Mouse (Mus musculus): Measurements from ENCODE around the gene F5. TPM values are rescaled to one million over a fixed set of nuclear protein-coding genes. Genes with fewer than 3 reads are reported as not detected.
A peak's percentile ranks its signal among the peaks of the same experiment; 100 is the strongest.

F5 gene
- polyA plus RNA-seq, 1 experiment from 2014 or later, result 0.30 TPM

- WGBS, result 53% methylated on average over 1 of the region's 1 CpGs
- H3K9me3 ChIP-seq, result no peaks in the 10 kb centered on the region
- no peak overlapping the region for H3K9ac ChIP-seq
- no peaks in the 10 kb centered on the region for H3K27me3 ChIP-seq
- no peak overlapping the region for H3K27ac ChIP-seq
- H3K4me1 ChIP-seq, result no peaks in the 10 kb centered on the region
- H3K4me2 ChIP-seq, result no peak overlapping the region
- no peak overlapping the region for H3K4me3 ChIP-seq
- H3K36me3 ChIP-seq, result no peaks in the 10 kb centered on the region
- ATAC-seq (ENCODE audit: borderline replicate concordance, extremely low read depth, low FRiP score, low TSS enrichment), result no peak
These were observed 19.0 kb upstream of the F5 start for GRCm38 (mm10) chr1:164132609-164133008.

GRCm38 (mm10) chr1:164134101-164134500, 17.5 kb upstream of the F5 start:
- H3K36me3 ChIP-seq, result no peaks in the 10 kb centered on the region
- no peak overlapping the region for H3K4me2 ChIP-seq
- no peaks in the 10 kb centered on the region for H3K4me1 ChIP-seq
- no peak overlapping the region for H3K9ac ChIP-seq
- H3K9me3 ChIP-seq, result no peaks in the 10 kb centered on the region
- H3K27me3 ChIP-seq, result no peaks in the 10 kb centered on the region
- 20% methylated on average over 6 of the region's 6 CpGs for WGBS
- H3K27ac ChIP-seq, result no peak overlapping the region
- ATAC-seq (ENCODE audit: borderline replicate concordance, extremely low read depth, low FRiP score, low TSS enrichment), result no peak
- no peak overlapping the region for H3K4me3 ChIP-seq

GRCm38 (mm10) chr1:164135360-164135759, 16.3 kb upstream of the F5 start:
- Histone ChIP-seq H3K4me3 (no peak overlapping the region), H3K27me3 (no peaks in the 10 kb centered on the region; the same call in 1 of the 2 replicates), H3K4me1 (no peaks in the 10 kb centered on the region), H3K36me3 (no peaks in the 10 kb centered on the region), H3K9ac (no peak overlapping the region), H3K4me2 (no peak overlapping the region), H3K9me3 (no peaks in the 10 kb centered on the region), H3K27ac (no peak overlapping the region)
- 0 out of 2 replicates have a peak, but pooled peaks have one; percentile 51 for ATAC-seq (ENCODE audit: borderline replicate concordance, extremely low read depth, low FRiP score, low TSS enrichment)
- WGBS, result 21% methylated on average over 5 of the region's 5 CpGs

- WGBS, result 24% methylated on average over 11 of the region's 11 CpGs
- H3K9ac ChIP-seq, result no peak overlapping the region
- H3K4me3 ChIP-seq, result no peak overlapping the region
- ATAC-seq (ENCODE audit: borderline replicate concordance, extremely low read depth, low FRiP score, low TSS enrichment), result no peak
- no peak overlapping the region for H3K4me2 ChIP-seq
- H3K36me3 ChIP-seq, result no peaks in the 10 kb centered on the region
- no peaks in the 10 kb centered on the region for H3K4me1 ChIP-seq
- H3K27me3 ChIP-seq, result no peaks in the 10 kb centered on the region; the same call in 1 of the 2 replicates
- H3K27ac ChIP-seq, result no peak overlapping the region
- no peaks in the 10 kb centered on the region for H3K9me3 ChIP-seq
These were observed 15.7 kb upstream of the F5 start for GRCm38 (mm10) chr1:164135960-164136359.

GRCm38 (mm10) chr1:164136636-164137035, 15.0 kb upstream of the F5 start:
- Histone ChIP-seq H3K4me2 (no peak overlapping the region), H3K4me1 (no peaks in the 10 kb centered on the region), H3K9me3 (no peaks in the 10 kb centered on the region), H3K4me3 (no peak overlapping the region), H3K27me3 (no peaks in the 10 kb centered on the region; the same call in 1 of the 2 replicates), H3K27ac (no peak overlapping the region), H3K36me3 (no peaks in the 10 kb centered on the region), H3K9ac (no peak overlapping the region)
- no peak for ATAC-seq (ENCODE audit: borderline replicate concordance, extremely low read depth, low FRiP score, low TSS enrichment)
- 45% methylated on average over 6 of the region's 6 CpGs for WGBS

GRCm38 (mm10) chr1:164138365-164139130, 13.1 kb upstream of the F5 start:
- Histone ChIP-seq H3K4me2 (no peak overlapping the region), H3K4me1 (no peaks in the 10 kb centered on the region), H3K36me3 (no peaks in the 10 kb centered on the region), H3K27ac (no peak overlapping the region), H3K27me3 (no peaks in the 10 kb centered on the region; the same call in 1 of the 2 replicates), H3K9ac (no peak overlapping the region), H3K9me3 (no peaks in the 10 kb centered on the region), H3K4me3 (no peak overlapping the region)
- WGBS, result 8% methylated on average over 5 of the region's 5 CpGs
- peak; percentile 58; the same call in 1 of the 2 replicates for ATAC-seq (ENCODE audit: borderline replicate concordance, extremely low read depth, low FRiP score, low TSS enrichment)

GRCm38 (mm10) chr1:164139464-164139863, 12.2 kb upstream of the F5 start:
- 65% methylated on average over 4 of the region's 4 CpGs for WGBS
- Histone ChIP-seq H3K9me3 (no peaks in the 10 kb centered on the region), H3K4me3 (no peak overlapping the region), H3K4me1 (no peaks in the 10 kb centered on the region), H3K27ac (no peak overlapping the region), H3K27me3 (no peaks in the 10 kb centered on the region; the same call in 1 of the 2 replicates), H3K4me2 (no peak overlapping the region), H3K9ac (no peak overlapping the region), H3K36me3 (no peaks in the 10 kb centered on the region)
- no peak for ATAC-seq (ENCODE audit: borderline replicate concordance, extremely low read depth, low FRiP score, low TSS enrichment)

- no peaks in the 10 kb centered on the region for H3K27me3 ChIP-seq
- no peaks in the 10 kb centered on the region for H3K9me3 ChIP-seq
- H3K4me2 ChIP-seq, result no peak overlapping the region
- no peak overlapping the region for H3K4me3 ChIP-seq
- no peak for ATAC-seq (ENCODE audit: borderline replicate concordance, extremely low read depth, low FRiP score, low TSS enrichment)
- H3K27ac ChIP-seq, result no peak overlapping the region
- H3K4me1 ChIP-seq, result peaks cover 4% of the 10 kb centered on the region; the same call in 1 of the 2 replicates
- H3K36me3 ChIP-seq, result no peaks in the 10 kb centered on the region
- WGBS, result 94% methylated on average over 7 of the region's 7 CpGs
- no peak overlapping the region for H3K9ac ChIP-seq
These were observed 2.6 kb upstream of the F5 start for GRCm38 (mm10) chr1:164149083-164149482.

- Histone ChIP-seq H3K4me1 (peaks cover 4% of the 10 kb centered on the region; the same call in 1 of the 2 replicates), H3K27me3 (no peaks in the 10 kb centered on the region), H3K27ac (no peak overlapping the region), H3K9ac (no peak overlapping the region), H3K4me3 (no peak overlapping the region), H3K9me3 (no peaks in the 10 kb centered on the region), H3K36me3 (no peaks in the 10 kb centered on the region), H3K4me2 (no peak overlapping the region)
- no peak for ATAC-seq (ENCODE audit: borderline replicate concordance, extremely low read depth, low FRiP score, low TSS enrichment)
- 71% methylated on average over 5 of the region's 5 CpGs for WGBS
These were observed 1.2 kb downstream of the F5 start for GRCm38 (mm10) chr1:164152836-164153235.

GRCm38 (mm10) chr1:164154983-164155382, 3.3 kb downstream of the F5 start:
- Histone ChIP-seq H3K4me2 (no peak overlapping the region), H3K9ac (no peak overlapping the region), H3K27me3 (no peaks in the 10 kb centered on the region), H3K4me1 (peaks cover 4% of the 10 kb centered on the region; the same call in 1 of the 2 replicates), H3K4me3 (no peak overlapping the region), H3K36me3 (no peaks in the 10 kb centered on the region), H3K9me3 (no peaks in the 10 kb centered on the region), H3K27ac (no peak overlapping the region)
- ATAC-seq (ENCODE audit: borderline replicate concordance, extremely low read depth, low FRiP score, low TSS enrichment), result no peak
- WGBS, result 45% methylated on average over 3 of the region's 3 CpGs

- no peaks in the 10 kb centered on the region for H3K9me3 ChIP-seq
- no peak overlapping the region for H3K27ac ChIP-seq
- H3K9ac ChIP-seq, result no peak overlapping the region
- no peaks in the 10 kb centered on the region for H3K27me3 ChIP-seq
- H3K4me3 ChIP-seq, result no peak overlapping the region
- no peaks in the 10 kb centered on the region for H3K36me3 ChIP-seq
- no peaks in the 10 kb centered on the region for H3K4me1 ChIP-seq
- no peak overlapping the region for H3K4me2 ChIP-seq
- no peak for ATAC-seq (ENCODE audit: borderline replicate concordance, extremely low read depth, low FRiP score, low TSS enrichment)
- 58% methylated on average over 4 of the region's 4 CpGs for WGBS
These were observed 6.9 kb downstream of the F5 start for GRCm38 (mm10) chr1:164158571-164158970.

- WGBS, result 75% methylated on average over 2 of the region's 2 CpGs
- H3K4me1 ChIP-seq, result no peaks in the 10 kb centered on the region
- no peaks in the 10 kb centered on the region for H3K36me3 ChIP-seq
- H3K9ac ChIP-seq, result no peak overlapping the region
- H3K4me3 ChIP-seq, result no peak overlapping the region
- H3K9me3 ChIP-seq, result no peaks in the 10 kb centered on the region
- H3K27ac ChIP-seq, result no peak overlapping the region
- H3K4me2 ChIP-seq, result no peak overlapping the region
- no peak for ATAC-seq (ENCODE audit: borderline replicate concordance, extremely low read depth, low FRiP score, low TSS enrichment)
- H3K27me3 ChIP-seq, result no peaks in the 10 kb centered on the region
These were observed 8.1 kb downstream of the F5 start for GRCm38 (mm10) chr1:164159781-164160180.
